Comparison of ENCODE assay signal across 8 mouse cellular contexts in the genomic region with DNA sequence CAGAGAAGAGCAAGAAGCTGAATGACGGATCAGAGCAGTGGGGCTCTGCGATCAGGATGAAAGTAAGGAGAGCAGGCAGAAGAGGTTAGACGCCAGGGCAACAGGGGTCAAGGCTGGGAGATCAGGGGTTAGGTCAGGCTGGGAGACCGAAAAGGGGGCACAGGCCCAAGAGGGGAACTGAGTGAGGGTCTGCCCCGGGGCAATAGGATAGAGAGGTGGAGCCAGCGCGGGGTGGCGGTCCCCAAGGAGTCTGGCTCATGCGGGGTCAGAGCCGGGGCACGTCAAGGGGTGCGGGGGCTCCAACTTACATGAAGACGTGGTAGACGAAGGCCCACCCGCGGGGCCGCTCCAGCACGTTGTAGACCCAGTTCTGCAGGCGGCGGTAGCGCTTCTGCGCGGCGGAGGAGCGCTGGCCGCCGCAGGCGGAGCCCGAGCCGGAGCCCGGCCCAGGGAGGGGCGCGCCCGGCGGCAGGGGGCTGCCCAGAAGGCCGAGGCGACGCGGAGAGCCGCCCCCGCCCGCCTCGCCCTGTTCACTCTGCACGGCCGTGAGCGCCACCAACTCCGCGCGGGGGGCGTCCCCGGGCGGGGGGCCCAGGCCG. TPM values are rescaled to one million over a fixed set of nuclear protein-coding genes. Genes with fewer than 3 reads are reported as not detected.
DNase-seq lines count a peak whose midpoint lies in the region; ATAC-seq and TF ChIP-seq lines count a peak whose summit lies in the region.

No protein-coding gene starts in this region.

- peak overlapping the region; percentile 70 for H3K4me3 ChIP-seq in hindbrain, embryonic 10.5 days
- H3K4me3 ChIP-seq in liver, postnatal 0 days (ENCODE audit: low read depth, low read length), result peak overlapping the region; percentile 54

- H3K4me2 ChIP-seq in liver, postnatal 0 days (ENCODE audit: low read depth, low read length), result peak overlapping the region; percentile 79

- peaks cover 91% of the 10 kb centered on the region for H3K27me3 ChIP-seq in hindbrain, embryonic 10.5 days (ENCODE audit: insufficient read depth, poor library complexity, severe bottlenecking)
- H3K27me3 ChIP-seq in liver, postnatal 0 days (ENCODE audit: insufficient read depth, low read length), result peaks cover 59% of the 10 kb centered on the region

- H3K27ac ChIP-seq in hindbrain, embryonic 10.5 days, result peak overlapping the region; percentile 86
- no peak overlapping the region for H3K27ac ChIP-seq in liver, postnatal 0 days (ENCODE audit: low read depth)

- DNase-seq in cerebellum, adult 9-11 months, result peak; percentile 30
- no peak for DNase-seq in cerebellum, adult 8-10 months
- peak; percentile 27 for DNase-seq in thymus, postnatal 4 days
- no peak for DNase-seq in thymus, postnatal 25 days
- peak; percentile 45 for DNase-seq in hindbrain, embryonic 10.5 days (ENCODE audit: low spot score)
- DNase-seq in liver, postnatal 0 days, result no peak
- DNase-seq in spleen, postnatal 10 days (ENCODE audit: low spot score in 2 of 2), result no peak

- peak; percentile 18; the same call in 1 of the 2 replicates for ATAC-seq in liver, postnatal 0 days
- no peak for ATAC-seq in CD4-positive, CD25-positive, alpha-beta regulatory T cell, adult 4 months

- peaks cover 48% of the 10 kb centered on the region for H3K4me1 ChIP-seq in hindbrain, embryonic 10.5 days (replicated peaks)
- peaks cover 9% of the 10 kb centered on the region for H3K4me1 ChIP-seq in liver, postnatal 0 days (ENCODE audit: insufficient read depth)

- no peaks in the 10 kb centered on the region for H3K36me3 ChIP-seq in hindbrain, embryonic 10.5 days
- no peaks in the 10 kb centered on the region for H3K36me3 ChIP-seq in liver, postnatal 0 days (replicated peaks; ENCODE audit: insufficient read depth, low read length)

- 1% methylated on average over 53 of the region's 53 CpGs for WGBS in hindbrain, embryonic 10.5 days
- 4% methylated on average over 52 of the region's 53 CpGs for WGBS in liver, postnatal 0 days (ENCODE audit: insufficient replicate concordance)

- no peaks in the 10 kb centered on the region for H3K9me3 ChIP-seq in hindbrain, embryonic 10.5 days
- no peaks in the 10 kb centered on the region for H3K9me3 ChIP-seq in liver, postnatal 0 days (ENCODE audit: low read length)

- TF ChIP-seq EP300 in liver, postnatal 0 days (IDR thresholded peaks at IDR 0.05; ENCODE audit: low read depth), result no peak

- H3K9ac ChIP-seq in liver, postnatal 0 days (replicated peaks), result 0 out of 2 replicates have a peak overlapping the region, but pooled peaks have one; percentile 21

- TF ChIP-seq CTCF in liver, postnatal 0 days (IDR thresholded peaks at IDR 0.05; ENCODE audit: low read depth), result no peak

RNA-seq across cellular contexts. Expression of gene Kcnq4, which starts 1.8 kb away (rescaled TPM):
- polyA plus RNA-seq in hindbrain, embryonic 10.5 days (2016; fragmentation: Nextera tagmentation; extraction: Ambion mirVana), result 3.9 and 4.6 TPM in 2 replicates
- 0.14 and 0.20 TPM in 2 replicates for polyA plus RNA-seq in liver, postnatal 0 days (2015; fragmentation: Nextera tagmentation; extraction: Ambion mirVana)
- not detected for polyA plus RNA-seq in CD4-positive, CD25-positive, alpha-beta regulatory T cell, adult 4 months (2017; shearing (Covaris generic))

Comparison
In these comparisons a context has a peak if more than half of its experiments do, and no peak if none do; other contexts are left out.
1. DNase-seq: peak in cerebellum, adult 9-11 months (single experiment), thymus, postnatal 4 days (single experiment) and hindbrain, embryonic 10.5 days (single experiment); none in cerebellum, adult 8-10 months (single experiment), thymus, postnatal 25 days (single experiment), liver, postnatal 0 days (single experiment) and spleen, postnatal 10 days (0 of 2).